8 mouse cellular contexts compared by ENCODE assay signal in genomic region chr17:29347645-29348256, GRCm38 (mm10). TPM values are rescaled to one million over a fixed set of nuclear protein-coding genes. Genes with fewer than 3 reads are reported as not detected.
DNase-seq lines count a peak whose midpoint lies in the region; ATAC-seq and TF ChIP-seq lines count a peak whose summit lies in the region.

TSS of gene Mtch1 (minus strand) at chr17:29347934.

- peak within 1 kb of the TSS; percentile 98 for H3K9ac ChIP-seq in forebrain, embryonic 15.5 days (replicated peaks)

- H3K9me3 ChIP-seq in forebrain, embryonic 15.5 days, result no peaks in the 10 kb centered on the region

- peaks cover 25% of the 10 kb centered on the region for H3K4me1 ChIP-seq in forebrain, embryonic 15.5 days
- peaks cover 6% of the 10 kb centered on the region for H3K4me1 ChIP-seq in lung, adult 2 months (ENCODE audit: control insufficient read depth, insufficient read depth, low read length)

- peak; percentile 85 for TF ChIP-seq POLR2A in lung, adult 2 months (IDR thresholded peaks at IDR 0.05; ENCODE audit: borderline replicate concordance, extremely low read depth, low read depth, low read length)

- DNase-seq in ES-CJ7 (ENCODE audit: low read depth, low spot score), result peak; percentile 97
- DNase-seq in cerebellum, adult 11 months, result peak; percentile 97
- DNase-seq in heart, postnatal 25 days (ENCODE audit: low spot score), result peak; percentile 98
- DNase-seq in layer of hippocampus, adult 18-20 months (ENCODE audit: low spot score in 2 of 2), result peak; percentile 95 to 98
- peak; percentile 100 for DNase-seq in lung, adult 2 months
- peak; percentile 97 to 98 for DNase-seq in thymus, adult 18-20 months

- no peak for TF ChIP-seq CTCF in lung, adult 2 months (IDR thresholded peaks at IDR 0.05; ENCODE audit: insufficient read depth, low read length)

- peaks cover 17% of the 10 kb centered on the region for H3K36me3 ChIP-seq in forebrain, embryonic 15.5 days

- peak within 1 kb of the TSS; percentile 97 for H3K4me3 ChIP-seq in forebrain, embryonic 15.5 days
- peak within 1 kb of the TSS; percentile 79 for H3K4me3 ChIP-seq in lung, adult 2 months (replicated peaks; ENCODE audit: extremely low read depth, low read depth, low read length)

- intact Hi-C loops in heart, postnatal 25 days (cut with DNase I), result no loop called here

- H3K27me3 ChIP-seq in forebrain, embryonic 15.5 days, result no peaks in the 10 kb centered on the region

- under 1% methylated on average over 50 of the region's 53 CpGs for WGBS in forebrain, embryonic 15.5 days
- WGBS in lung, adult 2 months, result 1% methylated on average over 45 of the region's 53 CpGs

- peak within 1 kb of the TSS; percentile 96 for H3K27ac ChIP-seq in forebrain, embryonic 15.5 days (replicated peaks)

- H3K4me2 ChIP-seq in forebrain, embryonic 15.5 days (replicated peaks), result peak within 1 kb of the TSS; percentile 70

- peak; percentile 83 for ATAC-seq in forebrain, embryonic 15.5 days (replicated peaks)
- ATAC-seq in neutrophil, adult 5-6 weeks (ENCODE audit: extremely low read depth, insufficient number of reproducible peaks, low FRiP score, poor library complexity, severe bottlenecking), result peak; percentile 97

RNA-seq across cellular contexts. Expression of gene Mtch1, which starts in this region (rescaled TPM):
- polyA plus RNA-seq in forebrain, embryonic 15.5 days (2015; fragmentation: Nextera tagmentation; extraction: Ambion mirVana), result 432 and 464 TPM in 2 replicates
- 100 to 1,000 TPM; 220 TPM for total RNA-seq in heart, postnatal 25 days (2021)
- total RNA-seq in layer of hippocampus, adult 18-20 months (2021), result 100 to 1,000 TPM; 644 to 648 TPM
- 413 and 456 TPM in 2 replicates for polyA plus RNA-seq in lung, adult 2 months (2012; rRNA removed)
- 65.8 and 67.3 TPM in 2 replicates for total RNA-seq in neutrophil, adult 5-6 weeks (2017)

Comparison
In these comparisons a context has a peak if more than half of its experiments do, and no peak if none do; other contexts are left out.
1. Peak in every context shown above with its lines: DNase-seq, ATAC-seq, H3K4me3 ChIP-seq and H3K27ac ChIP-seq.